Mouse (Mus musculus) embryonic facial prominence, embryonic 11.5 days (tissue): Measurements from ENCODE around the gene Herc1. TPM values are rescaled to one million over a fixed set of nuclear protein-coding genes. Genes with fewer than 3 reads are reported as not detected.

Source experiments
- ATAC-seq: fragments of 200-750 bp; cut with Nextera tagmentation; replicated peaks from 2 replicates; pipeline ENCODE4 v1.8.0; 2017; ENCODE audit warnings: low read depth; ENCODE audit not compliant: insufficient number of reproducible peaks, low FRiP score, low TSS enrichment
- DNase-seq: peaks from one replicate; pipeline ENCODE4 v3.0.0-alpha.2; 2015; ENCODE audit warnings: low spot score
- H3K27ac ChIP-seq: fragments of 300-500 bp; sonication (generic); replicated peaks from 2 replicates; pipeline ENCODE4 v1.5.1; 2014; ENCODE audit warnings: mild to moderate bottlenecking, low read depth, low read length, control low read depth
- H3K27me3 ChIP-seq: fragments of 300-500 bp; sonication (generic); 2 replicates; pipeline ENCODE4 v1.6.1; 2014; ENCODE audit warnings: mild to moderate bottlenecking, low read length, moderate library complexity, mixed read lengths; ENCODE audit not compliant: control insufficient read depth, insufficient read depth
- H3K36me3 ChIP-seq: fragments of 300-500 bp; sonication (generic); replicated peaks from 2 replicates; pipeline ENCODE4 v1.6.1; 2014; ENCODE audit warnings: low read depth, mild to moderate bottlenecking, low read length, moderate library complexity, mixed read lengths; ENCODE audit not compliant: control insufficient read depth, insufficient read depth
- H3K4me1 ChIP-seq: fragments of 300-500 bp; sonication (generic); 2 replicates; pipeline ENCODE4 v1.6.1; 2014; ENCODE audit warnings: low read length, mixed read lengths; ENCODE audit not compliant: control insufficient read depth, insufficient read depth
- H3K4me2 ChIP-seq: fragments of 300-500 bp; sonication (generic); 2 replicates; pipeline ENCODE4 v1.6.1; 2014; ENCODE audit warnings: low read depth, mild to moderate bottlenecking, control low read depth, low read length, moderate library complexity
- H3K4me3 ChIP-seq: fragments of 300-500 bp; sonication (generic); 2 replicates; pipeline ENCODE4 v1.5.1; 2014; ENCODE audit warnings: low read depth, low read length, control low read depth
- H3K9ac ChIP-seq: fragments of 300-500 bp; sonication (generic); replicated peaks from 2 replicates; pipeline ENCODE4 v1.6.1; 2014; ENCODE audit warnings: mild to moderate bottlenecking, control low read depth, low read length
- H3K9me3 ChIP-seq: fragments of 300-500 bp; sonication (generic); replicated peaks from 2 replicates; pipeline ENCODE4 v1.6.1; 2016; ENCODE audit warnings: mild to moderate bottlenecking, low read length, inconsistent platforms, mixed read lengths; ENCODE audit not compliant: control insufficient read depth
- WGBS: fragments of 180-500 bp; shearing (Covaris S2); extraction: QIAGEN DNeasy Blood & Tissue Kit; methylation state at CpG from one replicate; pipeline ENCODE4 v1.1.7; 2014; 5-methylcytosine and 5-hydroxymethylcytosine counted together
- polyA plus RNA-seq: library from polyadenylated mRNA; unstranded; fragments of >200 nt; fragmentation: Nextera tagmentation; extraction: Ambion mirVana; gene quantifications from 2 replicates; pipeline ENCODE4 v1.2.1, GENCODE M21; 2014

Herc1 gene
- polyA plus RNA-seq, 1 experiment from 2014 or later, result 24.1 TPM

DNA sequence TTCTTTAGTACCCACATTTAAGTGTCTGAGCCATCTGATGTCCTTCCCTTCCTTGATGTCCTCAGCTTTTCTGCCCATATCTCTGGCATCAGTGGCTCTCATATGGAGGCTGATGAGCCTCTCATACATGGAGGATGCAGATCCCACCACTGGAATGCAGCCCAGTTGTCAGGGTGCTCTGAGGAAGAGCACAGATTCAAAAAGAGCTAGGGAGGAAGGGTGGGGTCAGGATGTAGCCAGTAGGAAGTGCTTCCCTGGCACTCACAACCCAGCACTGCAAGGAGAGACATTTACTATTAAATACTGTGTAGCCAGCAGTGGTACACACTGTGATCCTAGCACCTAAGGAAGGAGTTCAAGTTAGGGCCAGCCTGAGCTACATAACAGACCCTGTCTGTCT is 156.2 kb downstream of the Herc1 start:
- DNase-seq (no peak), ATAC-seq (no peak)
- peaks cover 4% of the 10 kb centered on the region; the same call in 1 of the 2 replicates for H3K36me3 ChIP-seq
- H3K27me3 ChIP-seq, result no peaks in the 10 kb centered on the region
- H3K4me1 ChIP-seq, result no peaks in the 10 kb centered on the region
- no peak overlapping the region for H3K4me3 ChIP-seq
- H3K9ac ChIP-seq, result no peak overlapping the region
- no peak overlapping the region for H3K4me2 ChIP-seq
- H3K9me3 ChIP-seq, result no peaks in the 10 kb centered on the region
- H3K27ac ChIP-seq, result no peak overlapping the region

DNA sequence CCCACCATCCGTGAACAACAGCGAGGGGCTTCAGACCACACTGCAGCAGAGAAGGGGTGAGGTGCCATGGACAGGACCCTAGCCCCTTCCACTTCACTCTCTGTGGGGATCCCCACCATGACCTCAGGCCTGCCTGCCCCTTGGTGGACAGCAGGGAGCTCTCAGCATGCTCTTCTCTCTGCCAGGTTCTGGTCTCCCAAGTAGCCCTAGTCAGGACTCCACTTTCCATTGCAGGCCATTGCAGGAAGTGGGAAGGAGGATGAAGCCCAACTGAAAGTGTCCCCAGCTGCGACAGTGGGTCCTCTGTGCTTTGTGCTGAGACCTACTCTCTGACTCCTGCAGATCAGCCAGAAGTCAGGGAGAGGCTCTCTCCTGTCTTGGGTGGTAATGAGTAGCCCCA is 157.4 kb downstream of the Herc1 start:
- WGBS, result 59% methylated on average over 3 of the region's 3 CpGs
- ATAC-seq (no peak), DNase-seq (no peak)
- no peaks in the 10 kb centered on the region for H3K4me1 ChIP-seq
- H3K36me3 ChIP-seq, result peaks cover 4% of the 10 kb centered on the region; the same call in 1 of the 2 replicates
- H3K9me3 ChIP-seq, result no peaks in the 10 kb centered on the region
- no peak overlapping the region for H3K27ac ChIP-seq
- H3K9ac ChIP-seq, result no peak overlapping the region
- H3K27me3 ChIP-seq, result no peaks in the 10 kb centered on the region
- no peak overlapping the region for H3K4me3 ChIP-seq
- no peak overlapping the region for H3K4me2 ChIP-seq

DNA sequence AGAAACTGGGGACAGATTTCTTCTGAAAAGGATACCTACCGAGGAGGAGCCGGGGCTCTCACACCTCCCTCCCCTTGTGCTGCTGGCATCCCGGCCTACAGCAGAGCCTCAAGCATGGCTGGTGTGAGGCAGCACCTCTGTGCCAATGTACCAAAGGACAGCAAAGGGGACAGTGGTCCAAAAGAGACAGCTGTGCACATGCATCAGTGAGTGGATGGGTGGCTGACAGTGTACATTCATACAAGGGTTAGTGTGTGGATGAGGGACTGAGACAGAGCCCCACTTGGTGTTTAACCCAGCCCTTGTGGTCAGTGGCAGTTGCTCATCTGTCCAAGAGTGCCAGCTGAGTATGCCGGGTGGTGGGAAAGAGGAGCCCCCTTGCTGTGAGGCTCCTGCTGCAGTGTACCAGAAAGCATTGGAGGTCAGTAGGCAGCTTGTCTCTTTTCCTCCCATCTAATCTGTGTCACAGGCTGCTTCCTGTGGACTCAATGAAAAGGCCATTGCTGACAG is 158.7 kb downstream of the Herc1 start:
- no peaks in the 10 kb centered on the region for H3K4me1 ChIP-seq
- no peaks in the 10 kb centered on the region for H3K9me3 ChIP-seq
- WGBS, result 89% methylated on average over 4 of the region's 4 CpGs
- no peak overlapping the region for H3K27ac ChIP-seq
- DNase-seq (no peak), ATAC-seq (no peak)
- no peaks in the 10 kb centered on the region for H3K27me3 ChIP-seq
- H3K4me3 ChIP-seq, result no peak overlapping the region
- H3K36me3 ChIP-seq, result peaks cover 5% of the 10 kb centered on the region
- no peak overlapping the region for H3K9ac ChIP-seq
- H3K4me2 ChIP-seq, result no peak overlapping the region

DNA sequence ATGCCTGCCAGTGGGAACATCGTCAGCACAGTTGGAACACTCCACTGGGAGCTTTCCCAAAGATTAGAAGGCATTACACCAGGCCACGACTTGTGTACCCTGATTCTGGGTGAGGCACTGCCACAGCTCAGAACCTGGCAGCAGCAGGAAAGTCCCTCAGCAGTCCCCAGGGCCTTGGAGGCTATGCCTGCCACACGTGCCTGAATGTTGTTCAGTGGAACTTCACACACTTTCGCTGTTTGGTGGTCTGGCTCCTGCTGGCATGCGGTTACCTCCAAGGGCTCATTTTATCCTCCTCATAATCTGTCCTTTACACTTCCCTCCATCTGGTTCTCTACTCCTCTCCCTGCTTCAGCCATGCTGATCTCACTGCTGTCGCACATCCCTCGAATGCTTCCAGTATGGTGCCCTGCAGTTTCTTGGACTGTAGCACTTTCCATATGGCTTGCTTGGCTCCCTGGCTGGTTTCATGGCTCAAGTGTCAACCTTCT is 160.1 kb downstream of the Herc1 start:
- no peaks in the 10 kb centered on the region for H3K9me3 ChIP-seq
- peak overlapping the region; percentile 2; the same call in 1 of the 2 replicates for H3K9ac ChIP-seq
- H3K4me2 ChIP-seq, result no peak overlapping the region
- H3K27me3 ChIP-seq, result no peaks in the 10 kb centered on the region
- H3K27ac ChIP-seq, result no peak overlapping the region
- ATAC-seq (no peak), DNase-seq (no peak)
- H3K4me3 ChIP-seq, result no peak overlapping the region
- peaks cover 4% of the 10 kb centered on the region for H3K36me3 ChIP-seq
- 76% methylated on average over 7 of the region's 7 CpGs for WGBS
- no peaks in the 10 kb centered on the region for H3K4me1 ChIP-seq

DNA sequence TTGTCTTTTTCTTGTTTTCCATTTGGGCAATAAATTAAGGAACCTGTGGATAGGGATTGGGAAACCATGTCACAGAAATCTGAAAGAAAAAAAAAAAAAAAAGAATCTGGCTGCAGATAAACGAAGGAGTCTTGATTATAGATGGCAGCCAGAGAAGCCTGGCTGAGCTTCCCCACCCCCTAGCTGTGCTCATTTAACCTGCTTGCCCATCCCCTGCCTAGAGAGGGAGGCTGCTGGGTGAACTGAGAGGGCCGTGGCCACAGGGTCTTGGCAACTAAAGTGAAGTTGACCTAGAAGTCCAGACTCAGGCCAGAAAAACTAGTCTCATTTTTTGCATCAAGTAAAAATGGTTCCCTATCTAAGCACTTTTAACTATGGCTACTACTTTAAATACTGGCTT is 160.7 kb downstream of the Herc1 start:
- Histone ChIP-seq H3K36me3 (peaks cover 6% of the 10 kb centered on the region), H3K4me3 (peak overlapping the region; percentile 62), H3K9ac (peak overlapping the region; percentile 79), H3K27ac (peak overlapping the region; percentile 89), H3K27me3 (no peaks in the 10 kb centered on the region), H3K4me2 (peak overlapping the region; percentile 99), H3K9me3 (no peaks in the 10 kb centered on the region), H3K4me1 (no peaks in the 10 kb centered on the region)
- WGBS, result 0% methylated on average over 2 of the region's 2 CpGs
- ATAC-seq (no peak), DNase-seq (peak; percentile 43)

DNA sequence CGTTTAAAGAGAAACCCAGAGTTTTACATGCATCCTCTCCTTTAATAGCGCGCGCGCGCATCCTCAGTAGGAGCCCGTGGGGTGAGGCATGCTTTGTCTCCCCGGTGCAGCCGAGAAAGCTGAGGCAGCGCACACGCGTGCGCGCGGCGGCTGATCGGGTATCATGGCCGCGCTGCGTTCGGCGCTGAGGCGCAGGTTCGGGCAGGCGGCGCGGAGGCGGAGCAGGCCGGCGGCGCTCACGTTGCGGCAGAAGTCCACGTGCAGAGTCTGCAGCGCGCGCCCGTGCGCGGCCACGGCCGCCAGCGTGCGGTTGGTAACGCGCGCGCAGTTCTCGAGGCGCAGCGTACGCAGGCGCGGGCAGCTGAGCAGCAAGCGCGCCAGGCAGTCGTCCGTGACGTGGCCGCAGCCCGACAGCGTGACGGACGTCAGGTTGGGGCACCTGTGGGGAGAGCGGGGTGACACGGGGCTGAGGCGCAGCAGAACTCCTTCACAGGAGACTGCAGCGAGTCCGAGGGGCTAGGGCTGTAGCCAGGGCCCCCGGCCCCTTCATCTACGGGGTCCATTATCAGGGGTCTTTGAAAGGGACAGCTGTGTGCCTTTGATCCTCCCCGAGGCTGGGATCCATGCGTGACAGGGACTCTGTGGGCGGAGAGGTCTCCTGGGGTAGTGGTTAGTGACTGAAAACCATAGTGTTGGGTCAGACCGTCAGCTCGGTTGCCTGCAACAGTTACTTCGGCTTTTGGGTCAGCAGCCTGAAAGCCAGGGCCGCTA is 161.5 kb downstream of the Herc1 start:
- H3K27ac ChIP-seq, result peak overlapping the region; percentile 89
- WGBS, result under 1% methylated on average over 73 of the region's 78 CpGs
- ATAC-seq, result peak; percentile 85
- peak overlapping the region; percentile 79 for H3K9ac ChIP-seq
- H3K9me3 ChIP-seq, result no peaks in the 10 kb centered on the region
- peak overlapping the region; percentile 99 for H3K4me2 ChIP-seq
- peaks cover 7% of the 10 kb centered on the region for H3K36me3 ChIP-seq
- H3K27me3 ChIP-seq, result no peaks in the 10 kb centered on the region
- peak overlapping the region; percentile 62 for H3K4me3 ChIP-seq
- no peaks in the 10 kb centered on the region for H3K4me1 ChIP-seq
- DNase-seq, result peak; percentile 95

DNA sequence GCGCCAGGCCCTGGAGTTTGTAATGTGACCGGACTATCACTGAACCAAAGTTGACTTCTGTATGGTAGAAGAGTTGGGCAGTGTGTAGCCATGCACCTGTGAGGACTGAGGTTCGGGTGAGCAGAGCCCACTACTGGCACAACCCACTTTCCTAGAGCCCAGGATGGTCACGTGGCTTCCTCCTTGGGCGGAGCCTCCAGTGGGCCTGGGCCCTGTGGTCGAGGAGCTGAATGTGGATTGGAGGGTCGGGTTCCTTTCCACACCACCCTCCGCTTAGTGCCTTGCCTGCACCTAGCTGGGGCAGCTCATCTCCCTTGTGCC is 162.1 kb downstream of the Herc1 start:
- peak overlapping the region; percentile 73 for H3K9ac ChIP-seq
- DNase-seq (peak; percentile 89), ATAC-seq (peak; percentile 86)
- peak overlapping the region; percentile 99 for H3K4me2 ChIP-seq
- peak overlapping the region; percentile 89 for H3K27ac ChIP-seq
- WGBS, result 0% methylated on average over 8 of the region's 8 CpGs
- peak overlapping the region; percentile 62 for H3K4me3 ChIP-seq
- no peaks in the 10 kb centered on the region for H3K9me3 ChIP-seq
- H3K27me3 ChIP-seq, result no peaks in the 10 kb centered on the region
- H3K36me3 ChIP-seq, result peaks cover 7% of the 10 kb centered on the region
- H3K4me1 ChIP-seq, result no peaks in the 10 kb centered on the region

DNA sequence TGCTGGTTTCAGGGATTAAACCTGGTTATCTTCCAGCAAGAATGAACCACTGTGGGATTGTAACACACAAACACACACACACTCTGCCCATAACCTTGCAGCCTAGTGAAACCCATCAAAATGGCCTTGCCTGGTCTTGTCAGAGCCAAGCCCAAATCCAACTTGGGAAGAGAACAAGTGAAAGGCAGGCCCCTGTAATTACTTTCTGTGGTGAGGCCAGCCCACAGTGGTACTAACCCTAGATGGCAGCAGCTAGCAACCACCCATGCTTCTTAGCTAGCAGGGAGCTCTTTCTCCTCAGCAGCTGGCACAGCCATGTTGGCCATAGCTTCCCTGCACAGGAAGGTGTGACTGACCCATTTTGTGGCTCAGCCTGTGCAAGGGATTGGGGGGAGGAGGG is 162.9 kb downstream of the Herc1 start:
- no peak overlapping the region for H3K9ac ChIP-seq
- no peaks in the 10 kb centered on the region for H3K4me1 ChIP-seq
- no peak for ATAC-seq
- no peaks in the 10 kb centered on the region for H3K27me3 ChIP-seq
- H3K4me2 ChIP-seq, result no peak overlapping the region
- no peak overlapping the region for H3K27ac ChIP-seq
- H3K4me3 ChIP-seq, result no peak overlapping the region
- no peak for DNase-seq
- H3K9me3 ChIP-seq, result no peaks in the 10 kb centered on the region
- peaks cover 7% of the 10 kb centered on the region for H3K36me3 ChIP-seq
